In genomic region chr8:123767874-123768273, GRCm38 (mm10) we compare ENCODE assay signal across 9 mouse cellular contexts.
"Had no signal": no experiment of that assay in that cellular context is flagged by ENCODE, and none has a peak within 500 bp of the region (broad histone marks: within the 10 kb centered on the region; RNA-seq: fewer than 3 reads in every experiment).

No protein-coding gene starts in this region.

- H3K4me2 ChIP-seq: liver, embryonic 13.5 days; midbrain, embryonic 11.5 days had no signal

- H3K4me3 ChIP-seq: liver, embryonic 13.5 days had no signal

- H3K9ac ChIP-seq: liver, embryonic 13.5 days had no signal

- DNase-seq: kidney, postnatal 25 days; liver, embryonic 13.5 days; lung, adult 2 months; lung, postnatal 14 days; lung, postnatal 4 days; midbrain, embryonic 14.5 days; thymus, adult 18-20 months; thymus, postnatal 36 days had no signal

- H3K27ac ChIP-seq: liver, embryonic 13.5 days had no signal

- H3K36me3 ChIP-seq: liver, embryonic 13.5 days had no signal

- H3K9me3 ChIP-seq: liver, embryonic 13.5 days had no signal
